ENCODE assay signal across 20 mouse cellular contexts in genomic region chr2:112877404-112877803, GRCm38 (mm10).
DNase-seq lines count a peak whose midpoint lies in the region; ATAC-seq lines count a peak whose summit lies in the region.
"Had no signal": no experiment of that assay in that cellular context is flagged by ENCODE, and none has a peak within 500 bp of the region (broad histone marks: within the 10 kb centered on the region; RNA-seq: fewer than 3 reads in every experiment).

No protein-coding gene starts in this region.

- H3K4me3 ChIP-seq in forebrain, embryonic 16.5 days (replicated peaks; ENCODE audit: low read length), result no peak overlapping the region
- no peak overlapping the region for H3K4me3 ChIP-seq in forebrain, embryonic 11.5 days (ENCODE audit: low read depth, low read length)
- no peak overlapping the region for H3K4me3 ChIP-seq in kidney, embryonic 15.5 days (replicated peaks)
- H3K4me3 ChIP-seq: heart, embryonic 10.5 days; lung, embryonic 15.5 days had no signal

- H3K36me3 ChIP-seq in forebrain, embryonic 16.5 days (ENCODE audit: control insufficient read depth, insufficient read depth), result no peaks in the 10 kb centered on the region
- no peaks in the 10 kb centered on the region for H3K36me3 ChIP-seq in forebrain, embryonic 11.5 days (ENCODE audit: control insufficient read depth, insufficient read depth, low read length)
- no peaks in the 10 kb centered on the region for H3K36me3 ChIP-seq in kidney, embryonic 15.5 days
- H3K36me3 ChIP-seq: heart, embryonic 10.5 days; lung, embryonic 15.5 days had no signal

- H3K9me3 ChIP-seq in forebrain, embryonic 16.5 days (ENCODE audit: control insufficient read depth, low read length), result no peaks in the 10 kb centered on the region
- no peaks in the 10 kb centered on the region for H3K9me3 ChIP-seq in forebrain, embryonic 11.5 days (ENCODE audit: control insufficient read depth, low read length)
- no peaks in the 10 kb centered on the region for H3K9me3 ChIP-seq in kidney, embryonic 15.5 days (replicated peaks)
- H3K9me3 ChIP-seq: heart, embryonic 10.5 days; lung, embryonic 15.5 days had no signal

- WGBS in forebrain, embryonic 16.5 days, result 41% methylated on average over 3 of the region's 3 CpGs
- WGBS in forebrain, embryonic 11.5 days, result 64% methylated on average over 3 of the region's 3 CpGs
- WGBS in kidney, embryonic 15.5 days, result 69% methylated on average over 3 of the region's 3 CpGs

- no peaks in the 10 kb centered on the region; the same call in 1 of the 2 replicates for H3K4me1 ChIP-seq in forebrain, embryonic 16.5 days (replicated peaks; ENCODE audit: control insufficient read depth, insufficient read depth, low read length)
- H3K4me1 ChIP-seq in forebrain, embryonic 11.5 days (replicated peaks; ENCODE audit: control insufficient read depth, insufficient read depth, low read length), result no peaks in the 10 kb centered on the region
- H3K4me1 ChIP-seq in kidney, embryonic 15.5 days, result no peaks in the 10 kb centered on the region
- H3K4me1 ChIP-seq: heart, embryonic 10.5 days; lung, embryonic 15.5 days had no signal

- no peak overlapping the region for H3K9ac ChIP-seq in forebrain, embryonic 16.5 days (replicated peaks; ENCODE audit: low read depth, low read length)
- H3K9ac ChIP-seq in forebrain, embryonic 11.5 days (ENCODE audit: low read length), result no peak overlapping the region
- H3K9ac ChIP-seq in kidney, embryonic 15.5 days, result no peak overlapping the region
- H3K9ac ChIP-seq: liver, embryonic 14.5 days; lung, embryonic 15.5 days had no signal

- no peak overlapping the region for H3K27ac ChIP-seq in forebrain, embryonic 16.5 days (ENCODE audit: low read length)
- H3K27ac ChIP-seq in forebrain, embryonic 11.5 days (ENCODE audit: low read depth, low read length), result no peak overlapping the region
- no peak overlapping the region for H3K27ac ChIP-seq in kidney, embryonic 15.5 days
- H3K27ac ChIP-seq: heart, embryonic 10.5 days; liver, embryonic 14.5 days; lung, embryonic 15.5 days had no signal

- no peaks in the 10 kb centered on the region for H3K27me3 ChIP-seq in forebrain, embryonic 16.5 days (replicated peaks; ENCODE audit: control insufficient read depth, insufficient read depth, low read length)
- no peaks in the 10 kb centered on the region for H3K27me3 ChIP-seq in forebrain, embryonic 11.5 days (ENCODE audit: control insufficient read depth, insufficient read depth, low read length)
- no peaks in the 10 kb centered on the region for H3K27me3 ChIP-seq in kidney, embryonic 15.5 days
- H3K27me3 ChIP-seq: CH12.LX; lung, embryonic 15.5 days had no signal

- DNase-seq in forebrain, embryonic 11.5 days (ENCODE audit: low spot score), result no peak
- DNase-seq in right cerebral cortex, postnatal 25 days, result peak; percentile 7
- DNase-seq in right cerebral cortex, postnatal 14 days, result no peak
- DNase-seq in cerebellum, postnatal 10 days, result peak; percentile 11 to 15
- no peak for DNase-seq in ovary, adult 18-20 months (ENCODE audit: low spot score)
- no peak for DNase-seq in spleen, postnatal 10 days (ENCODE audit: low spot score in 2 of 2)
- DNase-seq: adrenal gland, postnatal 14 days; embryo, embryonic 11 days; gastrocnemius, postnatal 25 days; kidney, adult 2 months; kidney, postnatal 14 days; right cerebral cortex, adult 18-20 months had no signal

- no peak overlapping the region for H3K4me2 ChIP-seq in forebrain, embryonic 16.5 days (ENCODE audit: low read length)
- H3K4me2 ChIP-seq in forebrain, embryonic 11.5 days (ENCODE audit: low read depth, low read length, severe bottlenecking), result no peak overlapping the region
- no peak overlapping the region for H3K4me2 ChIP-seq in kidney, embryonic 15.5 days
- H3K4me2 ChIP-seq: lung, embryonic 15.5 days; midbrain, embryonic 11.5 days had no signal

- peak; percentile 58 for ATAC-seq in forebrain, embryonic 16.5 days
- ATAC-seq in forebrain, embryonic 11.5 days (replicated peaks; ENCODE audit: low FRiP score), result no peak
- no peak for ATAC-seq in kidney, embryonic 15.5 days (replicated peaks; ENCODE audit: low FRiP score)
- ATAC-seq: inflammation-experienced regulatory T-cells, adult 6 months had no signal

Comparison
In these comparisons a context has a peak if more than half of its experiments do, and no peak if none do; other contexts are left out.
1. DNase-seq: peak in right cerebral cortex, postnatal 25 days (single experiment) and cerebellum, postnatal 10 days (2 of 2); none in forebrain, embryonic 11.5 days (single experiment), right cerebral cortex, postnatal 14 days (single experiment), ovary, adult 18-20 months (single experiment) and spleen, postnatal 10 days (0 of 2).